In the genomic region with DNA sequence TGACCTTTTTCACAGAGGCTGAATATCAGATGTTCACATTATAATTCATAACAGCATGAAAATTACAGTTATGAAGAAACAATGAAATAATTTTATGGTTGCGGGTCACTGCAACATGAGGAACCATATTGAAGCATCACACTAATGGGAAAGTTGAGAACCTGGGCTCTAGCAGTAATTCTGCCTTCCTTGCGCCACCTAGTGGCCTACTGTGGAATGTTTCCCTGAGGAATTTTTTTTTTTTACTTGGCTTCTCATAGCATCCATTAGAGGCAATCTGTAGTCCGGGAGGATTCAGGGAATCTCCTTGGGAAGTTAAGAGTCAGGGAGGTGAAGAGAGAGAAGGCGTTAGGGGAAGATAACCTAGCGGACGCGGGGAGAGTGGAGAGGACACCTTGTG, we compare ENCODE assay signal across 8 mouse cellular contexts. TPM values are rescaled to one million over a fixed set of nuclear protein-coding genes. Genes with fewer than 3 reads are reported as not detected.
A peak's percentile ranks its signal among the peaks of the same experiment; 100 is the strongest.
DNase-seq lines count a peak whose midpoint lies in the region; ATAC-seq lines count a peak whose summit lies in the region.

No protein-coding gene starts in this region.

- ATAC-seq in common myeloid progenitor, adult 5-6 weeks (replicated peaks; ENCODE audit: low read depth, poor library complexity, severe bottlenecking), result 0 out of 2 replicates have a peak, but pooled peaks have one; percentile 52
- no peak for ATAC-seq in megakaryocyte, adult 5-6 weeks (ENCODE audit: poor library complexity, severe bottlenecking)

- DNase-seq in ovary, postnatal 14 days (ENCODE audit: low spot score), result peak; percentile 63
- no peak for DNase-seq in ovary, postnatal 10 days (ENCODE audit: low spot score)
- DNase-seq in adipocyte (ENCODE audit: low spot score), result peak; percentile 92
- peak; percentile 65 to 72 for DNase-seq in heart, postnatal 36 days
- peak; percentile 46 for DNase-seq in left cerebral cortex, postnatal 4 days
- peak; percentile 74 for DNase-seq in right cerebral cortex, adult 18-20 months

- intact Hi-C loops in heart, postnatal 36 days (cut with DNase I), result loop anchor here (1.0 kb wide), 1 partner anchor 285 kb away; no protein-coding TSS in a partner anchor
- intact Hi-C loops in left cerebral cortex, postnatal 4 days (cut with DNase I), result loop anchor here (1.0 kb wide), 1 partner anchor 51 kb away; the partner anchor contains the start of gene Antxr1

RNA-seq across cellular contexts. Expression of gene Gkn3, which starts 2.5 kb away (rescaled TPM):
- total RNA-seq in common myeloid progenitor, adult 5-6 weeks (2017), result not detected in 2 replicates
- 1 to 10 TPM in 1 of 2 experiments, under 1 TPM in 1; 0.84 to 2.2 TPM for total RNA-seq in heart, postnatal 36 days (2021)
- 1 to 10 TPM in 1 of 2 experiments, under 1 TPM in 1; 0.87 to 2.0 TPM for total RNA-seq in left cerebral cortex, postnatal 4 days (2021)
- not detected in 2 replicates for total RNA-seq in megakaryocyte, adult 5-6 weeks (2015)
- not detected in 2 replicates for total RNA-seq in megakaryocyte, adult 5-6 weeks (2017)

RNA-seq across cellular contexts. Expression of gene Gkn2, which starts 13.0 kb away (rescaled TPM):
- not detected in 2 replicates for total RNA-seq in common myeloid progenitor, adult 5-6 weeks (2017)
- total RNA-seq in heart, postnatal 36 days (2021), result not detected
- total RNA-seq in left cerebral cortex, postnatal 4 days (2021), result not detected
- not detected in 2 replicates for total RNA-seq in megakaryocyte, adult 5-6 weeks (2015)
- total RNA-seq in megakaryocyte, adult 5-6 weeks (2017), result not detected in 2 replicates

RNA-seq across cellular contexts. Expression of gene Gkn1, which starts 35.5 kb away (rescaled TPM):
- total RNA-seq in common myeloid progenitor, adult 5-6 weeks (2017), result not detected in 2 replicates
- total RNA-seq in heart, postnatal 36 days (2021), result not detected
- total RNA-seq in left cerebral cortex, postnatal 4 days (2021), result not detected
- total RNA-seq in megakaryocyte, adult 5-6 weeks (2015), result not detected in 2 replicates
- not detected in 2 replicates for total RNA-seq in megakaryocyte, adult 5-6 weeks (2017)

RNA-seq across cellular contexts. Expression of gene Bmp10, which starts 42.6 kb away (rescaled TPM):
- not detected in 2 replicates for total RNA-seq in common myeloid progenitor, adult 5-6 weeks (2017)
- 10 to 100 TPM; 26.3 to 39.5 TPM for total RNA-seq in heart, postnatal 36 days (2021)
- under 1 TPM in 1 of 2 experiments, not detected in 1; 0.12 TPM for total RNA-seq in left cerebral cortex, postnatal 4 days (2021)
- total RNA-seq in megakaryocyte, adult 5-6 weeks (2015), result not detected in 2 replicates
- total RNA-seq in megakaryocyte, adult 5-6 weeks (2017), result not detected in 2 replicates

RNA-seq across cellular contexts. Expression of gene Antxr1, which starts 50.6 kb away (rescaled TPM):
- total RNA-seq in common myeloid progenitor, adult 5-6 weeks (2017), result 0.32 TPM in 1 of 2 replicates, not detected in the other
- total RNA-seq in heart, postnatal 36 days (2021), result 1 to 10 TPM; 9.3 to 9.5 TPM
- total RNA-seq in left cerebral cortex, postnatal 4 days (2021), result 10 to 100 TPM; 20.9 to 28.4 TPM
- total RNA-seq in megakaryocyte, adult 5-6 weeks (2015), result 0.56 and 0.64 TPM in 2 replicates
- total RNA-seq in megakaryocyte, adult 5-6 weeks (2017), result 0.07 and 0.33 TPM in 2 replicates
